Mouse (Mus musculus): ENCODE data around the gene Faf1. TPM values are rescaled to one million over a fixed set of nuclear protein-coding genes. Genes with fewer than 3 reads are reported as not detected.

Faf1 gene
- 50.2 and 69.9 TPM in 2 replicates for total RNA-seq (2017)

DNA sequence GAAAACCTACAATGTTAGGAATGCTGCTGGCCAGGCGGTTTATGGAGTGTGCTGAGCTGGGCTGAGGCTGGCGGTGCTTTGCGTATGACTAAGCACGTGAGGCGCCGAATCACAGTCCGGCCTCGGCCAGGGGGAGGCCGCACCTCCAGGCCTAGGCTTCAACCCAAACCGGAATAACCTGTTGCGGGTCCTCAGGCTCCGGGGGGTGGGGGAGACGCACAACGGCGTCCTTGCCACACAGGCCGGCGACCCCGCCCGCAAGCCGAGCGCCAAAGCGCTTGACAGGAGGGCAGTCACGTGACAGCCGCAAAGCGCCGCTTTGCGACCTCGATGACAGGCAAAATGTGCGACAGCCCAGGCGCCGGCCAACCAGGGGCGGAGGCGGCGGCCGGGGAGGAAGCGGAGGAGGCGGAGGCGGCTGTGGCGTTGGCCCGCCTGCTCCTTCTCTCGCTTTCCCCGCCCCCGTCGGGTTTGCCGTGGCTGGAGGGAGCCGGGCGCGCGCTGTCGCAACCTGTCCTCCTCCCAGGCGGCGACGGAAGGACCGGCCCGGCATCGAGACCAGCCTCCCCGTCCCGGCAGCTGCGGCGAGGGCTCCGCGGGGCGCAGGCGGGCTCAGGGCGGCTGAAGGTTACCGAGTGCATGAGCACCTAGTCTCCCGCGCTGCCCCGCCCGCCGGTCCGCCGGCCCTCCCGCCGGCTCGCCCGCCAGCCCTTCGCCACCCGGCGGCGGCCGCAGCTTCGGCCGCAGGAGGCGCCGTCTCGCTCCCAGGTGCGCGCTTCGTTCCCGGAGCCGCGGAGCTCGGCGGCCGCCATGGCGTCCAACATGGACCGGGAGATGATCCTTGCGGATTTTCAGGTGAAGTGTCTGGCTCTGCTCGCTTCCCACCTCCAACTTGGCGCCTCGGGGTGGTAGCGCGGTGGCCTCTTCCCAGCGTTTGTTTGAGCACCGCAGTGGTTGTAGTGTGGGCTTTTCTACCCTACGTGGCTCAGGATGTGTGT lies at the start of gene Faf1:
Gene Faf1, plus strand, starts transcription at position 371 of the 998 bp plus-strand sequence.
- ATAC-seq (replicated peaks in 1 of 2; ENCODE audit: insufficient read depth in 1 of 2, low FRiP score in 2 of 2, low TSS enrichment in 1 of 2, low read depth in 1 of 2, poor library complexity in 2 of 2, severe bottlenecking in 2 of 2): peak; percentile 97 to 98

DNA sequence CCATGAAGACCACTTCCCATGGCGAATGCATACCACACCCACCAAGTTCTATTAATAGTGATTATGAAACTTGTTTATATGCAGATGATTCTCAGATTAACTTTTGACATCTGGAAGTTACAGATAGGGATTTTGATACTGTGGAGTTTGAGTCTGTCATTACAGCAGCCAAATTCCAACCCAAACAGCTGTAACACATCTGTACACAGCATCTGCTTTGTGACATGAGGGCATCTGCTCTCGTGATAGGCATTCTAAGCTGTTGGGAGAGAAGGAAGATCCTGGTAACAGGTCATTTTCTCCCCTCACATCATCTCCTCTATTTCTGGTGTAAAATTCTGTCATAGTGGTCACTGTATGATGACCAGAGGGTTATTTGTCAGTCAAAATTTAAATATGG lies 46.2 kb upstream of the Faf1 start:
- no peak for ATAC-seq (replicated peaks in 1 of 2; ENCODE audit: insufficient read depth in 1 of 2, low FRiP score in 2 of 2, low TSS enrichment in 1 of 2, low read depth in 1 of 2, poor library complexity in 2 of 2, severe bottlenecking in 2 of 2)

DNA sequence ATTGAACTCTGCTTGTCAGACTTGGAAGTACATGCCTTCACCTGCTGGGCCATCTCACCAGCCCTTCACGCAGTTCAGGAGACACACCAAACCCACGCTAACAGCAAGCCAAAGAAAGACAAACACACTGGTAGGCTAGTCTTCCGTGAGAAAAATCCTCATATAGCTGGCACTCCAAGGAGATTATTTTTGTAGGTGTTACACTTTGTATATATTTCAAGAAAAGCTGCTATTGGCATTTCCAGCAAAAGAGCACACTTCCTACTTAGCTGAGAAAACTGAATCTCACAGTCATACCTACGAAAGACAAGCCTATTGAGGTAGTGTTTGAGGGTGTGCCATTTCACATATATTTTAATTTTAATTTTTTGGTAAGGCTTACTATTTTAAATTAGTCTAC lies 45.4 kb upstream of the Faf1 start:
- ATAC-seq (replicated peaks in 1 of 2; ENCODE audit: insufficient read depth in 1 of 2, low FRiP score in 2 of 2, low TSS enrichment in 1 of 2, low read depth in 1 of 2, poor library complexity in 2 of 2, severe bottlenecking in 2 of 2): no peak

DNA sequence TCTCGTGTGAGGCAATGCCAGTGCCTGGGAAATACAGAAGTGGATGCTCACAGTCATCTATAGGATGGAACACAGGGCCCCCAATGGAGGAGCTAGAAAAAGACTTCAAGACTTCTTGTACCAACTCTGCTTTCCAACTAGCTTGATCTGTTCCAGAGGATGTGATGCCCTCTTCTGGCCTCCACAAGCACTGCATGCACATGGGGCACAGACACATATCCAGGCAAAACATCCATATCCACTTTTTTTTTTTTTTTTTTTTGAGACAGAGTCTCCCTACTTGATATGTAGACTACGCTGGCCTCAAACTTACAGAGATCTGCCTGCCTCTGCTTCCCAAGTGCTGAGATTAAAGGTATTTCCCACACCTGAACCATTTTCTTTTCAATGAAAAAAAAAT lies 41.4 kb upstream of the Faf1 start:
- no peak; a peak in 1 of 4 replicates for ATAC-seq (replicated peaks in 1 of 2; ENCODE audit: insufficient read depth in 1 of 2, low FRiP score in 2 of 2, low TSS enrichment in 1 of 2, low read depth in 1 of 2, poor library complexity in 2 of 2, severe bottlenecking in 2 of 2)

DNA sequence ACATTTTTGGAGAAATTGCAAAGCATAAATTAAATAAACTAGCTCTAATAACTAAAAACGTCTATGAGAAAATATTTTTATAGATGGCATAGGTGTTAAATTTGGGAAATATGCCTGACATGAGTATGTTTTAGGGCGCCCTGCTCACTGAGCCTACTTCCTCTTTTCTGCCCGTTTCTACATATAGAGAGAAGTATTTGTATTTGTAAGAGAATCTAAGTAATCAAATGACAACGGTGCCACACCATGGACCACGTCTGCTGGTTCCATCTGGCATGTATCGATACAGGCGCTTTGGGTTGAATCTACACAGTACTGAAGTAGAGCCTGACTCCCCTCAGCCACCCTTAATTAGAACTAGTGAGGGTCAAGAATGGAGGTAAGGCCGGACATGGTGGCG lies 37.0 kb upstream of the Faf1 start:
- no peak for ATAC-seq (replicated peaks in 1 of 2; ENCODE audit: insufficient read depth in 1 of 2, low FRiP score in 2 of 2, low TSS enrichment in 1 of 2, low read depth in 1 of 2, poor library complexity in 2 of 2, severe bottlenecking in 2 of 2)

DNA sequence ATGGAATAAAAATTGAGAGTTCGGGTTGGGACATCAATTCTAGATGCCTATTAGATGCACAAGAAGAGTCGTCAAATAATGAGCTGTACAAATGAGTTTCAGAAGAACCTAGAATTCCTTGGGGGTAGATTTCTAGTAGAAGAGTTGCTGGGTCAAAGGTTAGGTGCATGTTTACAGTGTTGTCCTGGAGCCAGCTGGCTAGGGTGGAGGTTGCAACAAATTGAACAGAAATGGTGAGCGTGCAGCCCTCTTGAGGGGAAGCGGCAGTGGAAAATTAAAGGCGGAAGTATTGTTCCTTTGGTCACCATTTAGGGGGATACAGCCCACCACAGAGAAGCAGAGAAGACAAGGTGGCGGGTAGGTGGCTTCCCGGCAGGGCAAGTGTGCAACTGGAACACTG lies 36.2 kb upstream of the Faf1 start:
- no peak for ATAC-seq (replicated peaks in 1 of 2; ENCODE audit: insufficient read depth in 1 of 2, low FRiP score in 2 of 2, low TSS enrichment in 1 of 2, low read depth in 1 of 2, poor library complexity in 2 of 2, severe bottlenecking in 2 of 2)

DNA sequence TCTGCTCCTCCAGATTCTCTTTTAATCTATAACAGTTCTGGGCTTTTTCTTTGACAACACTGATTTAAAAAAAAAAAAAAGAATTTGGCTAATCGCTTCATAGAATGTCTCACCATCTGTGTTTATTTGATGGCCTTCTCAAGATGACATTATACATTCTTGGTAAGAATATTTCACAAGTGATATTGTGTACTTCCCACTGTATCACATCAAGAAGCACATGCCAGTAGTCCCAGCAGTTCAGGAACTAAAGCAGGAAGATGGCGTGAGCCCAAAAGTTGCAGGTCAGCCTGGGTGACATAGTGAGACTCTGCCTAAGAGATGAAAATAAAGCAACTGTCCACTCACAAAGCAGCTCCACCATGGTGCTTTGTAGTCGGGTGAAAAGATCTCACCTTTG lies 34.9 kb upstream of the Faf1 start:
- no peak for ATAC-seq (replicated peaks in 1 of 2; ENCODE audit: insufficient read depth in 1 of 2, low FRiP score in 2 of 2, low TSS enrichment in 1 of 2, low read depth in 1 of 2, poor library complexity in 2 of 2, severe bottlenecking in 2 of 2)

DNA sequence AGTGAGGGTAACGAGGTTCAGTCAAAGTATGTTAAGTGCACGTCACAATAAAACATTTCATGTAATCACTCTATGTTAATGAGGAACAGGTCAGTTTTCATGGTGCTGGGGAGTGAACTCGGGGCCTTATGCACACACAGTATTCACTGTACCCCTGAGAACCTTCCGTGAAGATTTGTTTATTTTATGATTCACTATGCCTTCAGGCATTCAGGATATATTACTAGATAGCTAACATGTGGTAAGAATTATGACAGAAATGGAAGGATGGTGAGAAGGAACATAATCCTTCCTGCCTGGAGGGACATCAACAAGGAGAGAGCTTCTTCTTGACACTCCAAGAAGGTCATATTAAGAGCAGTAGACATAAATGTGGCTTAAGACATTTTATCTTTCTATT lies 29.1 kb upstream of the Faf1 start:
- no peak for ATAC-seq (replicated peaks in 1 of 2; ENCODE audit: insufficient read depth in 1 of 2, low FRiP score in 2 of 2, low TSS enrichment in 1 of 2, low read depth in 1 of 2, poor library complexity in 2 of 2, severe bottlenecking in 2 of 2)

DNA sequence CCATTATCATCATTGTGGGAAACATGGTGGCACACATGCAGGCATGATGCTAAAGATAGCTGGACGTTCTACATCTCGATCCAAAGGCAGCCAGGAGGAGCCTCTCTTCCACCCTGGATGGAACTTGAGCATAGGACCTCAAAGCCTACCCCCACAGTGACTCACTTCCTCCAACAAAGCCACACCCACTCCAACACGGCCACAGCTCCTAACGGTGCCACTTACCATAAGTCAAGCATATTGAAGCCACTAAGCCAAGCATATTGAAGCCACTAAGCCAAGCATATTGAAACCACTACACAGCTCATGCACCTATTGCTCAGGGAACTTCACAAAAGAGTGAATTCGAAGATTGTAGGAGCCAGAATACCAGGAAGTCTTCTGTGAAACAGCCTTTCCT lies 27.1 kb upstream of the Faf1 start:
- ATAC-seq (replicated peaks in 1 of 2; ENCODE audit: insufficient read depth in 1 of 2, low FRiP score in 2 of 2, low TSS enrichment in 1 of 2, low read depth in 1 of 2, poor library complexity in 2 of 2, severe bottlenecking in 2 of 2): no peak

DNA sequence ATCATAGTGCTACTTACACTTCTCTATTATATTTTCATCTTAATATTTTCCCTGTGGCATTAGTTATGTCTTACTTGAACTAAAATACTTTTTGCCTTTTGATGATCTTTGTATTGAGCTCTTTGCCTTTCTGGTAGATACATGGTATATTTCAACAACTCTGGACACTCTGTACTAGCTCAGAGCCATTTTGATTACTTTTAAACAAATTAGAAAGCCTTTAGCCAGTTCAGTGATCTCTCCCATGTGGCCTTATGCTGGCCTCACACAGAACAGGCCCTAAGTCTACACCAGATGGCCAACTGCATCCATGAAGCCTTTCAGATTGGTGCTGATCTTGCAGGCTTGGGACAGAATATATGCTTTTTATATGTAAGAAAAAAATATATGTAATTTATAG lies 23.1 kb upstream of the Faf1 start:
- no peak for ATAC-seq (replicated peaks in 1 of 2; ENCODE audit: insufficient read depth in 1 of 2, low FRiP score in 2 of 2, low TSS enrichment in 1 of 2, low read depth in 1 of 2, poor library complexity in 2 of 2, severe bottlenecking in 2 of 2)

DNA sequence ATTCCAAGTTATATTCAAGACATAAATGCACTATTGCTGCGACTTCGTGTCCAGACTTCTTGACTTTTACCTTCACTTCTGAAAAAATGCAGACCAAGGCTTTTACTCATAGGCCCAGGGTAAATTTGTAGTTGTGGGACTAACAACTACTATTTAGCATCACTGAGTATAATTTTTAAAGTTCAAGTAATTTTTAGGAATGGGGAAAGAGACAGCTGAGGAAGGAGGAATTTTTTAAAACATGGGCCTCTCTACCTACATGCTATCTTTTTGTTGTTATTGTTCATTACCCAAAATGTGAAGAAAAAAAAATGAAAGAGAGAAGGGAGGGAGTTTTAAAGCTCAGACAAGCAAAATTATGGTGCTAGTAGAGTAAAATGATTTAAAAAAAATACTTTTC lies 21.7 kb upstream of the Faf1 start:
- no peak for ATAC-seq (replicated peaks in 1 of 2; ENCODE audit: insufficient read depth in 1 of 2, low FRiP score in 2 of 2, low TSS enrichment in 1 of 2, low read depth in 1 of 2, poor library complexity in 2 of 2, severe bottlenecking in 2 of 2)

DNA sequence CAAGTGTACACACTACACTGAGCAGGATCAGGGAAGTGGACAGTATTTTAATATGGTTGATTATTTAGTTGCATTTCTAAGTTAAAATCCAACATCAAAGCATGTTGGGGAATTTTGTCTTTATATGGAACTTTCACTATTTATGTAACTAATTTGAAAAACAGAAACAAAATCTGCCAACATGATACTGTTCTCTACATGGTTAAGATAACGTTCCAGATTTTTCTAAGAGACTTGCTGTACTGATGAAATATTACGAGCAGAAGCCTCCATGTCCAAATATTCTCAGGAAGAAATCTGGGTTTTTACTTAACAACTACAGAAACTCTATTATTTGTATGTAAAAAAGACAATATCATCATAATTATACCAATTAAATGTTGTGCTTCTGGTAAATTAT lies 20.6 kb upstream of the Faf1 start:
- no peak for ATAC-seq (replicated peaks in 1 of 2; ENCODE audit: insufficient read depth in 1 of 2, low FRiP score in 2 of 2, low TSS enrichment in 1 of 2, low read depth in 1 of 2, poor library complexity in 2 of 2, severe bottlenecking in 2 of 2)

DNA sequence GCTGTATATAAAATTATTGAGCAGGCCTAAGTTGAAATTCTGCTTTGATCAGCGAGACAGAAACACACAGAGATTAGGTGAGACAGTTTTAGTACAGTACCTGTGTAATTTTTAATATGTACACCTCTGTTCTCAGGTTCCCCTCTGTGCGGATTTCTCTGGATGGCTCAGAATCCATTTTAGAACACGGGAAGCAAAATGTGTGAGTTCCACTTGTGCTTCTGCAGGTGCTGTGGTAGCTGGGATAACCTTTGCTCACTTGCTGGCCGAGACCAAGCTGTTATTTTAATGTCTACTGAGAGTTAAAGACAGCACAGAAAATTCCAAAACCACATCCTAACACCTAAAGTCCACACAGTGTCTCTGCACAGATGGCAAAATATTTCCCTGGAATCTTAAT lies 20.1 kb upstream of the Faf1 start:
- ATAC-seq (replicated peaks in 1 of 2; ENCODE audit: insufficient read depth in 1 of 2, low FRiP score in 2 of 2, low TSS enrichment in 1 of 2, low read depth in 1 of 2, poor library complexity in 2 of 2, severe bottlenecking in 2 of 2): no peak

DNA sequence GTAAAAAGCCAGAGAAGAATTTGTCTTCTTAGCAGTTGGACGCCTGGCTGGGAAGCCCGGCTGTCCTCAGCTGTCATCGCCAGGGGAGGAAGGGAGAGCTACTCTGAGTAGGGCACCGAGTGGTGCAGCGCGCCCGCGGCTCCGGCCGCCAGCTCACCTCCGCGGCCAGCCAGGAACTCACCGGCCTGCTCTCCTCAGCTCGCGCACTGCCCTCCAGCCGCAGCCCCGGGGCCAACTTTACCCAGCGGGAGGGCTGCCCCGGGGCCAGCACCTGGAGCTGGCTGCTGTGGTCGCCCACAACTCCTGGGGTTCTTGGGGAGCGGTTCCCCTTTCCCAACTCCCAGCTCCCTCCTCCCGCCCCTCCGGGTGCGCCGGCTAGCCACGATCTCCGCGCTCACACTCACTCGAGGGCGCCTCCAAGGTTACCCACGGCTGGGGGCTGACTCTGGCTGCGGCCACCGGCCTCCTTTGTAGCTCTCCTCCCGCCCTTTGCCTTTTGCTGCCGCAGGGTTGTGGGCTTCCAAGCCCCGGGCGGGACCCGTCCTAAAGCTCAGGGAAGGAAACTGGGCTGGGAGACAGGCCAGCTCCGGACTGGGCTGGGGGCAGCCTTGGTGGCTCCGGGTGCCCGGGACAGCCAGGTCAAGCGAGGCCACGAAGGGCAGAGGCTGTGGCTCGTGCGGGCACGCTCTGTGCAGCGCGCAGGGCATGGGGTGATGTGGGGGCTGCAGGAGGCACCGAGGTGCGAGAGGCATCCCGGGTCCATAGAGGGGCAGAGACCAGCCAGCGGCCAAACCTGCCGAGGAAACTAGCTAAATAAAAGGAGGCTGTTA lies 19.2 kb upstream of the Faf1 start:
- peak; percentile 68 to 82 for ATAC-seq (replicated peaks in 1 of 2; ENCODE audit: insufficient read depth in 1 of 2, low FRiP score in 2 of 2, low TSS enrichment in 1 of 2, low read depth in 1 of 2, poor library complexity in 2 of 2, severe bottlenecking in 2 of 2)

DNA sequence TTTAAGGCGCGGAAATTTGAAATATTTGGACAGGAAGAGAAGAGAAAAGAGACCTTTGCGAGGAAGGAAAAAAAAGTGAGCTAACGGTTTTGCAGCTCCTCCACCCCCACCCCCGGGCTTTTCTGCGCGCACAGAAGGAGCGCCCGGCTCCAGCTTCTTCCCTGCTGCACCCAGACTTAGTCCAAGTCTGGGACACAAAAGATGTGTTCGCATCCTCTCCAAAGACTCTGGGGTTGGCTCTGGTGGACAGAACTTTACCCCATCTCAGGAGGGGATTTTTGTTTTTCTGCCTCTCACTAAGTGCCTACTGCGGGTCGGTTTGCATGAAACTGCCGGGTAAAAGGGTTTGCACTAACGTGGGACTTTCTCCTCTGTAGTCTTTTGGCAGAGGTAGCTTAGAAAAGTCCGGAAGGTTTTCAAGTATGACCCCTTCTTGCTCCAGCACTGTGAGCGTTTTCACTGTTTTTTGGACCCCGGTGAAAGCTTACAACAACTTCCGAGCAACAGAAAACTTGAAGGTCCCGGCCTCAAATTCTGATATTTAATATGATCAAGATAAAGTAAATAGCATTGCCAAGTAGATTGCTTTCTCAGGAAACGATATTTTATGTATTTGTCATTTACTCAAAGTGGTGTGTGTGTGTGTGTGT lies 18.4 kb upstream of the Faf1 start:
- ATAC-seq (replicated peaks in 1 of 2; ENCODE audit: insufficient read depth in 1 of 2, low FRiP score in 2 of 2, low TSS enrichment in 1 of 2, low read depth in 1 of 2, poor library complexity in 2 of 2, severe bottlenecking in 2 of 2): peak; percentile 24 to 26; a peak in 2 of 4 replicates

DNA sequence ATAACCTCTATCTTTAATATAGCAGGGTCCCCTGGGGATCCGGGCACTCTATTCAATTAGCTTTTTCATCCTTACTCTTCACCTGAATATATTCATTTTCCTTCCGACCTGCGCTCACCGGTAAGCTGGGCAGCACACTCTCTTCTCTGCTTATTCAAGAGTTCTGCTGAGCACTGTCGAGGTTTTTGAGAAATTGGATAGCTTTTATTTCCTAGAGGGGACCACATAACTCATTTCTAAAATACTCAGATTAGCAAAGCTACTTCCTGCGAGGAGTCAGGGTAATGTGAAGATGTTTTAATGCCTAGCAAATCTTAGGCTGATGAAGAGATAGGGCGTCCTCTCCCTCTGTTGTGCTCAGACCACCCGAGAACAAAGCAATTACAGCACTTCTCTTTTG lies 17.6 kb upstream of the Faf1 start:
- ATAC-seq (replicated peaks in 1 of 2; ENCODE audit: insufficient read depth in 1 of 2, low FRiP score in 2 of 2, low TSS enrichment in 1 of 2, low read depth in 1 of 2, poor library complexity in 2 of 2, severe bottlenecking in 2 of 2): no peak

DNA sequence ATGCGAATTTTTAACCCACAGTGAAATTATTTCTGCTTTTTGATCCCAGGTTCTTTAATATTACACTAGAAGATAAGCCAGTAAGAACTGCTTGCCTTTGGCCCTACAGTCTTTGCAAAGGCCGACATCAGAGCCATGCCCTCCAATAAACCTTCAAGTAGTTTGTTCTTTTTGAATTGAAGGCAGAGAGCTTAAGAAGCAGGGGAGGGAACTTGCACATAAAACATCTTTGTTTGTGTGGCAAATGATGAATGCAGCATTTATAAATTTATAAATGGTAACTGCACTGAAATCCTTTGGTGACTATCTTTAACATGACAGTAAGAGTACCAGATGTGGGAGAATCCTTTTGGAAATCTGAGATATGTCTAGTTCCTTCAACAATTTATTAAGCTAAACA lies 16.8 kb upstream of the Faf1 start:
- no peak for ATAC-seq (replicated peaks in 1 of 2; ENCODE audit: insufficient read depth in 1 of 2, low FRiP score in 2 of 2, low TSS enrichment in 1 of 2, low read depth in 1 of 2, poor library complexity in 2 of 2, severe bottlenecking in 2 of 2)

DNA sequence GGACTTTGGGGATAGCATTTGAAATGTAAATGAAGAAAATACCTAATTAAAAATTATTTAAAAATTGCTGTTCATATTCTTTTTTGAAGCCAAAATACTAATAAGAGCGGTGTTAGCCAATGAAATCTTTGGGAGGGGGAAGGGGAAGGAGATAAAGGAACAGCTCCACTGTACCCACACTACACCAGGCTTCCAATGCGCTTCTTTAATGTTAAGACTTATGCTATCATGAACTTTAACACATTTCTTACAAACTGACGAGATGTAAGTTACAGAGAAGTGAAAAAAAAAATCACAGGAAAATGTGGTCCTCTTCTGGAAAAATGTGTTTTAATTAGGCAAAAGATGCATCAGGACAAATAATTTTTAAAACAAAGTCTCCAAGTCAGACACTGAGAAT lies 15.8 kb upstream of the Faf1 start:
- no peak for ATAC-seq (replicated peaks in 1 of 2; ENCODE audit: insufficient read depth in 1 of 2, low FRiP score in 2 of 2, low TSS enrichment in 1 of 2, low read depth in 1 of 2, poor library complexity in 2 of 2, severe bottlenecking in 2 of 2)
